Mouse (Mus musculus) ovary, adult 10 weeks (tissue): Measurements from ENCODE around the gene Saxo2. TPM values are rescaled to one million over a fixed set of nuclear protein-coding genes. Genes with fewer than 3 reads are reported as not detected.

ENCODE experiments used
- polyA plus RNA-seq: library from polyadenylated mRNA; stranded (reverse); fragments of 350-450 nt; fragmentation: Illumina TruSeq; extraction: RNeasy Lipid Tissue Mini Kit (QIAGEN cat#74804); gene quantifications from one replicate; pipeline ENCODE4 v1.2.3, GENCODE M21; 2014

The Saxo2 gene
- 22.6 TPM for polyA plus RNA-seq

GRCm38 (mm10) chr7:82648353-82649080 is at the start of gene Saxo2, which contains the start of gene Efl1:
Saxo2 (minus strand) TSS chr7:82648528.
Efl1 (plus strand) TSS chr7:82648614.

Other genes starting within 250 kb of the Saxo2 start
- 20.4 TPM for gene Efl1, start 86 bp upstream of the Saxo2 start, polyA plus RNA-seq
- gene Mex3b, start 218.8 kb upstream of the Saxo2 start, polyA plus RNA-seq, result 29.8 TPM